Mouse (Mus musculus) liver, embryonic 14.5 days (tissue): ENCODE measurements around the gene Ccdc34.

Source experiments
- CTCF ChIP-seq: IDR thresholded peaks from 2 replicates; pipeline ENCODE4 v1.5.1; 2016; ENCODE audit warnings: antibody characterized with exemption, low read depth, control low read depth
- EP300 ChIP-seq: IDR thresholded peaks from 2 replicates; pipeline ENCODE4 v1.6.1; 2016; ENCODE audit warnings: antibody characterized with exemption, low read depth

- TF ChIP-seq CTCF = no peak
- no peak for TF ChIP-seq EP300
These were observed 25.1 kb upstream of the Ccdc34 start for GRCm38 (mm10) chr2:109992448-109993073.
